Mouse (Mus musculus): ENCODE results near the gene C1qa. TPM values are rescaled to one million over a fixed set of nuclear protein-coding genes. Genes with fewer than 3 reads are reported as not detected.

C1qa gene
- total and polyA plus RNA-seq, 3 experiments = not detected

DNA sequence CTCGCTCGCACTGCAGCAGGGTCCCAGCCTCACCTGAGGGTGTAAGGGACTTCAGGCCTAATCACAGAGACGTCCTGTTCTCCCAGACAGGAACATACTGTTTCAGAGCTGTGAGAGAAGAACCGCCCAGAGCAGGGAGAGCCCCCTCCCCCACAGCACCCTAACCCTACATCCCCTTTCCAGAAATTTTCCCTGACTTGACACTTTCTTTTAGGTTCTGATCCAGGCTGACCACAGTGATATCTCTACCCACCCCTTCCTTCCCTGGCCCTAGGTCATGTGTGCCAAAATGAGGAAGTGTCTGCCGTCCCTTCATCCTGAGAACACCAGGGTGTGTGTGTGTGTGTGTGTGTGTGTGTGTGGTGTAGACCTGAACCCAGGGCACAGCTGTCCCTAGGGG is 5.8 kb downstream of the C1qa start, which contains the start of gene C1qc:
C1qc (minus strand) TSS at position 255 of the 400 bp plus-strand sequence.
- Histone ChIP-seq H3K36me3 (replicated peaks in 1 of 2; ENCODE audit: control insufficient read depth in 1 of 2, insufficient read depth in 1 of 2, low read length in 1 of 2) (no peaks in the 10 kb centered on the region), H3K9ac (ENCODE audit: insufficient read depth, low read depth) (no peak within 1 kb of the TSS), H3K27me3 (replicated peaks) (peaks cover 96% of the 10 kb centered on the region), H3K4me2 (ENCODE audit: insufficient read depth, low read depth, poor library complexity, severe bottlenecking) (no peak within 1 kb of the TSS), H3K27ac (ENCODE audit: insufficient read depth, low read depth) (no peak within 1 kb of the TSS), H3K9me3 (replicated peaks; ENCODE audit: low read length) (no peaks in the 10 kb centered on the region), H3K4me3 (replicated peaks in 1 of 3; ENCODE audit: low read depth in 2 of 3, low read length in 2 of 3, poor library complexity in 1 of 3) (no peak within 1 kb of the TSS), H3K4me1 (ENCODE audit: control insufficient read depth in 1 of 2, insufficient read depth in 2 of 2) (0 out of 4 replicates have a peak, but pooled peaks cover 0 to 3% of the 10 kb centered on the region in 2 experiments), H3K79me2 (replicated peaks; ENCODE audit: control insufficient read depth, extremely low read depth, insufficient read depth, poor library complexity, severe bottlenecking) (no peaks in the 10 kb centered on the region)
- no peak for DNase-seq (ENCODE audit: extremely low read depth)
- TF ChIP-seq MXI1 (IDR thresholded peaks at IDR 0.05; ENCODE audit: low read depth, low read length) (no peak), USF2 (conservative IDR thresholded peaks at IDR 0.05; ENCODE audit: low read depth, low read length) (no peak), ZNF384 (IDR thresholded peaks at IDR 0.05; ENCODE audit: low read depth, low read length) (no peak), NRF1 (IDR thresholded peaks at IDR 0.05; ENCODE audit: low read depth, low read length) (no peak), BHLHE40 (IDR thresholded peaks at IDR 0.05; ENCODE audit: low read depth, low read length) (no peak), ZC3H11A (IDR thresholded peaks at IDR 0.05; ENCODE audit: low read depth, low read length) (no peak)
- dilution Hi-C loops (cut with MboI; ENCODE audit: extremely low pct_ligation_motif_present, extremely low pct_unique_long_range_greater_than_20kb, low sequenced_read_pairs) = no loop called here
- in situ Hi-C loops (cut with MboI; ENCODE audit: low pct_ligation_motif_present, low pct_unique_long_range_greater_than_20kb, low sequenced_read_pairs) = loop anchor here (5.0 to 10.0 kb wide), 2 partner anchors 179 to 392 kb away; no protein-coding TSS in a partner anchor

DNA sequence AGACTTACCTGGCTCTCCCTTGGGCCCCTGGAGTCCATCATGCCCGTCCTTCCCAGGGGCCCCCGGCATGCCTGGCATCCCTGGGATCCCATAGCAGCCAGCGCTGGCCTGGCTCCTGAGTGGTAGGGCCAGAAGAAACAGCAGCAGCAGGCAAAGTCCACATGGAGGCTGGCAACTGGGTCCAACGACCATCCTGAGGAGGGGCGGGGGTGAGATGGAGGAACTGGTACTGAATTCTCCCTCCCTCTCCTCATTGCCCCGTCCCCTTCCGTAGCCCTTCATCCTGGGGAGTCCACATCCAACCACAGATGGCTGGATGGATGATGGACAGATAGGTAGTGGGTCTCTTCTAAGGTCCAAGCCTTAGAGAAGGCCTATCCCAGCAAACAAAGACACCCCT is 6.2 kb downstream of the C1qa start:
- Histone ChIP-seq H3K4me3 (replicated peaks in 1 of 3; ENCODE audit: low read depth in 2 of 3, low read length in 2 of 3, poor library complexity in 1 of 3) (no peak overlapping the region), H3K9ac (ENCODE audit: insufficient read depth, low read depth) (no peak overlapping the region), H3K79me2 (replicated peaks; ENCODE audit: control insufficient read depth, extremely low read depth, insufficient read depth, poor library complexity, severe bottlenecking) (no peaks in the 10 kb centered on the region), H3K27ac (ENCODE audit: insufficient read depth, low read depth) (no peak overlapping the region), H3K4me1 (ENCODE audit: control insufficient read depth in 1 of 2, insufficient read depth in 2 of 2) (0 out of 4 replicates have a peak, but pooled peaks cover 0 to 3% of the 10 kb centered on the region in 2 experiments), H3K36me3 (replicated peaks in 1 of 2; ENCODE audit: control insufficient read depth in 1 of 2, insufficient read depth in 1 of 2, low read length in 1 of 2) (no peaks in the 10 kb centered on the region), H3K27me3 (replicated peaks) (peaks cover 96% of the 10 kb centered on the region), H3K4me2 (ENCODE audit: insufficient read depth, low read depth, poor library complexity, severe bottlenecking) (no peak overlapping the region), H3K9me3 (replicated peaks; ENCODE audit: low read length) (no peaks in the 10 kb centered on the region)
- TF ChIP-seq MAZ (IDR thresholded peaks at IDR 0.05; ENCODE audit: low read depth, low read length) (no peak), MAFK (IDR thresholded peaks at IDR 0.05; ENCODE audit: insufficient replicate concordance, low read length) (no peak), CHD1 (IDR thresholded peaks at IDR 0.05; ENCODE audit: low read depth, low read length) (no peak)
- dilution Hi-C loops (cut with MboI; ENCODE audit: extremely low pct_ligation_motif_present, extremely low pct_unique_long_range_greater_than_20kb, low sequenced_read_pairs) = no loop called here
- no peak for DNase-seq (ENCODE audit: extremely low read depth)
- in situ Hi-C loops (cut with MboI; ENCODE audit: low pct_ligation_motif_present, low pct_unique_long_range_greater_than_20kb, low sequenced_read_pairs) = loop anchor here (5.0 to 10.0 kb wide), 2 partner anchors 180 to 392 kb away; no protein-coding TSS in a partner anchor

DNA sequence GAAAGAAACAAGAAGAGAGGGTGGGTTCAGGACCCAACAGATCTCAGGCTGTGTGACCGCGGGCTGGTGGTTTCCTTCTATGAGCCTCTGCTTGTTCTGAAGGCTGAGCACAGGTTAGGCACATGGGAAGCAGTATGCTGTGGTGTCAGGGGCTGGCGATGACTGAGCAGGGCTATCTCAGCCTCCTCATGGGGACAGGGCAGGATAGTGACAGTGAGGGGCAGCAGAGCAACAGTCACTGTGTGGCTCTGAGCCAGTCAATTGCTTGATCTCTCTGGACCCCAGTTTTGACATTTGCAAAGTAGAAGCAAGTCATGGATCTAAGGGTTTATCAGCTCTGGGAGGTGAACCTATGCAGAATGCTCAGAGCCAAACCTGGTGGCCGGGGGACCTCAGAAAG is 7.5 kb downstream of the C1qa start:
- peaks cover 7 to 11% of the 10 kb centered on the region in 2 experiments; a peak in 3 of 4 replicates for H3K4me1 ChIP-seq (ENCODE audit: control insufficient read depth in 1 of 2, insufficient read depth in 2 of 2)
- H3K79me2 ChIP-seq (replicated peaks; ENCODE audit: control insufficient read depth, extremely low read depth, insufficient read depth, poor library complexity, severe bottlenecking) = no peaks in the 10 kb centered on the region
- DNase-seq (ENCODE audit: extremely low read depth) = no peak
- dilution Hi-C loops (cut with MboI; ENCODE audit: extremely low pct_ligation_motif_present, extremely low pct_unique_long_range_greater_than_20kb, low sequenced_read_pairs) (no loop called here), in situ Hi-C loops (cut with MboI; ENCODE audit: low pct_ligation_motif_present, low pct_unique_long_range_greater_than_20kb, low sequenced_read_pairs) (loop anchor here (5.0 to 10.0 kb wide), 2 partner anchors 181 to 394 kb away; no protein-coding TSS in a partner anchor)
- no peak overlapping the region for H3K9ac ChIP-seq (ENCODE audit: insufficient read depth, low read depth)
- no peaks in the 10 kb centered on the region for H3K9me3 ChIP-seq (replicated peaks; ENCODE audit: low read length)
- no peak for TF ChIP-seq NRF1 (IDR thresholded peaks at IDR 0.05; ENCODE audit: low read depth, low read length)
- no peak for TF ChIP-seq POLR2A (IDR thresholded peaks at IDR 0.05; ENCODE audit: low read depth, low read length)
- no peak for TF ChIP-seq KAT2A (IDR thresholded peaks at IDR 0.05; ENCODE audit: insufficient replicate concordance, low read length)
- TF ChIP-seq ZKSCAN1 (IDR thresholded peaks at IDR 0.05; ENCODE audit: borderline replicate concordance, low read depth, low read length) = no peak
- TF ChIP-seq BHLHE40 (IDR thresholded peaks at IDR 0.05; ENCODE audit: low read depth, low read length) = no peak
- no peak for TF ChIP-seq RCOR1 (conservative IDR thresholded peaks at IDR 0.05; ENCODE audit: low read depth, low read length)
- TF ChIP-seq GABPA (IDR thresholded peaks at IDR 0.05; ENCODE audit: insufficient replicate concordance, low read depth, low read length) = no peak
- TF ChIP-seq USF1 (IDR thresholded peaks at IDR 0.05; ENCODE audit: low read depth, low read length) = no peak
- peaks cover 97% of the 10 kb centered on the region for H3K27me3 ChIP-seq (replicated peaks)
- H3K4me2 ChIP-seq (ENCODE audit: insufficient read depth, low read depth, poor library complexity, severe bottlenecking) = no peak overlapping the region
- no peak overlapping the region for H3K4me3 ChIP-seq (replicated peaks in 1 of 3; ENCODE audit: low read depth in 2 of 3, low read length in 2 of 3, poor library complexity in 1 of 3)
- H3K27ac ChIP-seq (ENCODE audit: insufficient read depth, low read depth) = no peak overlapping the region
- H3K36me3 ChIP-seq (replicated peaks in 1 of 2; ENCODE audit: control insufficient read depth in 1 of 2, insufficient read depth in 1 of 2, low read length in 1 of 2) = no peaks in the 10 kb centered on the region
